Mouse (Mus musculus): ENCODE data around the gene Catsperd. TPM values are rescaled to one million over a fixed set of nuclear protein-coding genes. Genes with fewer than 3 reads are reported as not detected.
A peak's percentile ranks its signal among the peaks of the same experiment; 100 is the strongest.

Catsperd gene
- polyA plus RNA-seq, 1 experiment from 2014 or later = 1.7 TPM

- ATAC-seq = no peak
- 82% methylated on average over 8 of the region's 8 CpGs for WGBS
- H3K9ac ChIP-seq (ENCODE audit: low read depth, low read length) = no peak overlapping the region
- H3K27ac ChIP-seq (ENCODE audit: low read depth, low read length) = no peak overlapping the region
- peaks cover 60% of the 10 kb centered on the region for H3K36me3 ChIP-seq (ENCODE audit: control insufficient read depth, insufficient read depth, low read length)
- H3K4me1 ChIP-seq (ENCODE audit: control insufficient read depth, insufficient read depth, low read depth, low read length) = peaks cover 2% of the 10 kb centered on the region; the same call in 1 of the 2 replicates
- H3K9me3 ChIP-seq (ENCODE audit: control insufficient read depth, low read length) = no peaks in the 10 kb centered on the region
- no peaks in the 10 kb centered on the region for H3K27me3 ChIP-seq (replicated peaks; ENCODE audit: control insufficient read depth, insufficient read depth, low read length)
- H3K4me3 ChIP-seq (ENCODE audit: low read length) = no peak overlapping the region
- H3K4me2 ChIP-seq (ENCODE audit: low read length) = no peak overlapping the region
These were observed 34.2 kb upstream of the Catsperd start for GRCm38 (mm10) chr17:56593527-56594271.

GRCm38 (mm10) chr17:56603186-56604069 is 24.5 kb upstream of the Catsperd start:
- H3K36me3 ChIP-seq (ENCODE audit: control insufficient read depth, insufficient read depth, low read length) = peaks cover 75% of the 10 kb centered on the region
- H3K27ac ChIP-seq (ENCODE audit: low read depth, low read length) = no peak overlapping the region
- H3K4me3 ChIP-seq (ENCODE audit: low read length) = no peak overlapping the region
- H3K9me3 ChIP-seq (ENCODE audit: control insufficient read depth, low read length) = no peaks in the 10 kb centered on the region
- peaks cover 7% of the 10 kb centered on the region for H3K4me1 ChIP-seq (ENCODE audit: control insufficient read depth, insufficient read depth, low read depth, low read length)
- H3K27me3 ChIP-seq (replicated peaks; ENCODE audit: control insufficient read depth, insufficient read depth, low read length) = no peaks in the 10 kb centered on the region
- no peak for ATAC-seq
- WGBS = 93% methylated on average over 28 of the region's 28 CpGs
- H3K4me2 ChIP-seq (ENCODE audit: low read length) = no peak overlapping the region
- no peak overlapping the region for H3K9ac ChIP-seq (ENCODE audit: low read depth, low read length)

GRCm38 (mm10) chr17:56604070-56604380 is 23.9 kb upstream of the Catsperd start:
- no peak for ATAC-seq

GRCm38 (mm10) chr17:56604422-56604821 is 23.5 kb upstream of the Catsperd start:
- Histone ChIP-seq H3K4me3 (ENCODE audit: low read length) (no peak overlapping the region), H3K9ac (ENCODE audit: low read depth, low read length) (no peak overlapping the region), H3K4me2 (ENCODE audit: low read length) (no peak overlapping the region), H3K27me3 (replicated peaks; ENCODE audit: control insufficient read depth, insufficient read depth, low read length) (no peaks in the 10 kb centered on the region), H3K4me1 (ENCODE audit: control insufficient read depth, insufficient read depth, low read depth, low read length) (peaks cover 14% of the 10 kb centered on the region), H3K36me3 (ENCODE audit: control insufficient read depth, insufficient read depth, low read length) (peaks cover 72% of the 10 kb centered on the region), H3K9me3 (ENCODE audit: control insufficient read depth, low read length) (no peaks in the 10 kb centered on the region), H3K27ac (ENCODE audit: low read depth, low read length) (no peak overlapping the region)
- no peak for ATAC-seq
- WGBS = 90% methylated on average over 3 of the region's 3 CpGs

More at GRCm38 (mm10) chr17:56604070-56604380, 23.9 kb upstream of the Catsperd start:
- WGBS = 91% methylated on average over 9 of the region's 9 CpGs
- H3K27me3 ChIP-seq (replicated peaks; ENCODE audit: control insufficient read depth, insufficient read depth, low read length) = no peaks in the 10 kb centered on the region
- no peak overlapping the region for H3K4me2 ChIP-seq (ENCODE audit: low read length)
- peaks cover 75% of the 10 kb centered on the region for H3K36me3 ChIP-seq (ENCODE audit: control insufficient read depth, insufficient read depth, low read length)
- no peak overlapping the region for H3K27ac ChIP-seq (ENCODE audit: low read depth, low read length)
- H3K4me3 ChIP-seq (ENCODE audit: low read length) = no peak overlapping the region
- peaks cover 13% of the 10 kb centered on the region for H3K4me1 ChIP-seq (ENCODE audit: control insufficient read depth, insufficient read depth, low read depth, low read length)
- H3K9me3 ChIP-seq (ENCODE audit: control insufficient read depth, low read length) = no peaks in the 10 kb centered on the region
- H3K9ac ChIP-seq (ENCODE audit: low read depth, low read length) = no peak overlapping the region

GRCm38 (mm10) chr17:56605431-56605830 is 22.5 kb upstream of the Catsperd start:
- no peak overlapping the region for H3K27ac ChIP-seq (ENCODE audit: low read depth, low read length)
- peaks cover 62% of the 10 kb centered on the region for H3K36me3 ChIP-seq (ENCODE audit: control insufficient read depth, insufficient read depth, low read length)
- no peak overlapping the region for H3K9ac ChIP-seq (ENCODE audit: low read depth, low read length)
- WGBS = 92% methylated on average over 9 of the region's 9 CpGs
- ATAC-seq = no peak
- H3K4me3 ChIP-seq (ENCODE audit: low read length) = no peak overlapping the region
- no peak overlapping the region for H3K4me2 ChIP-seq (ENCODE audit: low read length)
- H3K9me3 ChIP-seq (ENCODE audit: control insufficient read depth, low read length) = no peaks in the 10 kb centered on the region
- no peaks in the 10 kb centered on the region for H3K27me3 ChIP-seq (replicated peaks; ENCODE audit: control insufficient read depth, insufficient read depth, low read length)
- H3K4me1 ChIP-seq (ENCODE audit: control insufficient read depth, insufficient read depth, low read depth, low read length) = peaks cover 18% of the 10 kb centered on the region

GRCm38 (mm10) chr17:56607521-56608062 is 20.4 kb upstream of the Catsperd start:
- no peak overlapping the region for H3K4me3 ChIP-seq (ENCODE audit: low read length)
- ATAC-seq = no peak
- peaks cover 44% of the 10 kb centered on the region for H3K36me3 ChIP-seq (ENCODE audit: control insufficient read depth, insufficient read depth, low read length)
- no peak overlapping the region for H3K27ac ChIP-seq (ENCODE audit: low read depth, low read length)
- H3K4me1 ChIP-seq (ENCODE audit: control insufficient read depth, insufficient read depth, low read depth, low read length) = peaks cover 21% of the 10 kb centered on the region
- H3K9ac ChIP-seq (ENCODE audit: low read depth, low read length) = no peak overlapping the region
- no peak overlapping the region for H3K4me2 ChIP-seq (ENCODE audit: low read length)
- H3K9me3 ChIP-seq (ENCODE audit: control insufficient read depth, low read length) = no peaks in the 10 kb centered on the region
- no peaks in the 10 kb centered on the region for H3K27me3 ChIP-seq (replicated peaks; ENCODE audit: control insufficient read depth, insufficient read depth, low read length)
- WGBS = 73% methylated on average over 3 of the region's 3 CpGs

GRCm38 (mm10) chr17:56608699-56609098 is 19.2 kb upstream of the Catsperd start:
- Histone ChIP-seq H3K36me3 (ENCODE audit: control insufficient read depth, insufficient read depth, low read length) (peaks cover 32% of the 10 kb centered on the region), H3K4me3 (ENCODE audit: low read length) (peak overlapping the region; percentile 65), H3K9ac (ENCODE audit: low read depth, low read length) (peak overlapping the region; percentile 81), H3K4me2 (ENCODE audit: low read length) (peak overlapping the region; percentile 86), H3K27me3 (replicated peaks; ENCODE audit: control insufficient read depth, insufficient read depth, low read length) (no peaks in the 10 kb centered on the region), H3K9me3 (ENCODE audit: control insufficient read depth, low read length) (no peaks in the 10 kb centered on the region), H3K27ac (ENCODE audit: low read depth, low read length) (no peak overlapping the region), H3K4me1 (ENCODE audit: control insufficient read depth, insufficient read depth, low read depth, low read length) (peaks cover 21% of the 10 kb centered on the region)
- no peak for ATAC-seq
- 57% methylated on average over 5 of the region's 5 CpGs for WGBS

GRCm38 (mm10) chr17:56609452-56610171 is 18.3 kb upstream of the Catsperd start, which contains the start of gene 2410015M20Rik:
Gene 2410015M20Rik, minus strand, starts transcription at chr17:56609771.
- no peaks in the 10 kb centered on the region for H3K9me3 ChIP-seq (ENCODE audit: control insufficient read depth, low read length)
- H3K27ac ChIP-seq (ENCODE audit: low read depth, low read length) = peak within 1 kb of the TSS; percentile 85
- H3K4me1 ChIP-seq (ENCODE audit: control insufficient read depth, insufficient read depth, low read depth, low read length) = peaks cover 27% of the 10 kb centered on the region
- H3K9ac ChIP-seq (ENCODE audit: low read depth, low read length) = peak within 1 kb of the TSS; percentile 81
- H3K4me3 ChIP-seq (ENCODE audit: low read length) = peak within 1 kb of the TSS; percentile 65
- H3K36me3 ChIP-seq (ENCODE audit: control insufficient read depth, insufficient read depth, low read length) = peaks cover 23% of the 10 kb centered on the region
- H3K27me3 ChIP-seq (replicated peaks; ENCODE audit: control insufficient read depth, insufficient read depth, low read length) = no peaks in the 10 kb centered on the region
- under 1% methylated on average over 44 of the region's 44 CpGs for WGBS
- peak within 1 kb of the TSS; percentile 86 for H3K4me2 ChIP-seq (ENCODE audit: low read length)
- peak; percentile 91 for ATAC-seq

Data from hindbrain, embryonic 16.5 days (tissue).